Mouse (Mus musculus): ENCODE measurements around the gene Tmem151b. TPM values are rescaled to one million over a fixed set of nuclear protein-coding genes. Genes with fewer than 3 reads are reported as not detected.

Gene Tmem151b
- total RNA-seq, 2 experiments from 2014 or later = 114 to 120 TPM

- intact Hi-C loops (cut with DNase I) = no loop called here
These were observed 17.7 kb upstream of the Tmem151b start for GRCm38 (mm10) chr17:45567162-45567601.

GRCm38 (mm10) chr17:45566360-45567161 lies 17.1 kb upstream of the Tmem151b start:
- intact Hi-C loops (cut with DNase I) = no loop called here
- peak in 1 of 2 experiments; percentile 50 for DNase-seq (ENCODE audit: low spot score in 2 of 2)

More at GRCm38 (mm10) chr17:45567162-45567601, 17.7 kb upstream of the Tmem151b start:
- no peak for DNase-seq (ENCODE audit: low spot score in 2 of 2)

- intact Hi-C loops (cut with DNase I) = no loop called here
- no peak for DNase-seq (ENCODE audit: low spot score in 2 of 2)
These were observed 16.5 kb upstream of the Tmem151b start for GRCm38 (mm10) chr17:45566031-45566359.

GRCm38 (mm10) chr17:45565103-45565502 lies 15.6 kb upstream of the Tmem151b start:
- intact Hi-C loops (cut with DNase I) = no loop called here
- no peak for DNase-seq (ENCODE audit: low spot score in 2 of 2)

- intact Hi-C loops (cut with DNase I) = no loop called here
- DNase-seq (ENCODE audit: low spot score in 2 of 2) = no peak
These were observed 15.1 kb upstream of the Tmem151b start for GRCm38 (mm10) chr17:45564531-45565084.

- intact Hi-C loops (cut with DNase I) = no loop called here
- DNase-seq (ENCODE audit: low spot score in 2 of 2) = peak; percentile 91 to 92
These were observed 14.4 kb upstream of the Tmem151b start, which contains the start of gene Slc35b2 for GRCm38 (mm10) chr17:45563655-45564530. Slc35b2 (plus strand) TSS chr17:45563874.

GRCm38 (mm10) chr17:45563216-45563615 lies 13.7 kb upstream of the Tmem151b start:
- intact Hi-C loops (cut with DNase I) = no loop called here
- no peak for DNase-seq (ENCODE audit: low spot score in 2 of 2)

- no peak for DNase-seq (ENCODE audit: low spot score in 2 of 2)
- intact Hi-C loops (cut with DNase I) = no loop called here
These were observed 10.5 kb upstream of the Tmem151b start for GRCm38 (mm10) chr17:45559732-45560525.

GRCm38 (mm10) chr17:45557998-45558862 lies 8.8 kb upstream of the Tmem151b start:
- intact Hi-C loops (cut with DNase I) = no loop called here
- no peak for DNase-seq (ENCODE audit: low spot score in 2 of 2)

- intact Hi-C loops (cut with DNase I) = no loop called here
- no peak for DNase-seq (ENCODE audit: low spot score in 2 of 2)
These were observed 7.9 kb upstream of the Tmem151b start for GRCm38 (mm10) chr17:45557246-45557824.

- no peak for DNase-seq (ENCODE audit: low spot score in 2 of 2)
- intact Hi-C loops (cut with DNase I) = no loop called here
These were observed 7.2 kb upstream of the Tmem151b start for GRCm38 (mm10) chr17:45556514-45557245.

- intact Hi-C loops (cut with DNase I) = no loop called here
- no peak for DNase-seq (ENCODE audit: low spot score in 2 of 2)
These were observed 6.6 kb upstream of the Tmem151b start for GRCm38 (mm10) chr17:45556107-45556489.

- DNase-seq (ENCODE audit: low spot score in 2 of 2) = peak; percentile 88 to 90
- intact Hi-C loops (cut with DNase I) = no loop called here
These were observed 6.1 kb upstream of the Tmem151b start, which contains the start of gene Nfkbie for GRCm38 (mm10) chr17:45555452-45556106. Nfkbie (plus strand) TSS chr17:45555703.

- no peak for DNase-seq (ENCODE audit: low spot score in 2 of 2)
- intact Hi-C loops (cut with DNase I) = no loop called here
These were observed 4.9 kb upstream of the Tmem151b start for GRCm38 (mm10) chr17:45554420-45554819.

GRCm38 (mm10) chr17:45553065-45553464 lies 3.6 kb upstream of the Tmem151b start:
- intact Hi-C loops (cut with DNase I) = no loop called here
- no peak for DNase-seq (ENCODE audit: low spot score in 2 of 2)

- peak; percentile 87 for DNase-seq (ENCODE audit: low spot score in 2 of 2)
- intact Hi-C loops (cut with DNase I) = loop anchor here (1.0 kb wide), 1 partner anchor 74 kb away; no protein-coding TSS in a partner anchor
These were observed 2.5 kb upstream of the Tmem151b start for GRCm38 (mm10) chr17:45551816-45552451.
